Mouse (Mus musculus) T-helper 2 cell (primary cell): ENCODE results near the gene Pex6.

ENCODE experiments used
- in situ Hi-C: fragments of 300-600 bp; cut with MboI, MseI; formaldehyde crosslinking; loops from one replicate; pipeline ENCODE4 v1.15.1; 2025; ENCODE audit warnings: high pct_unique_total_duplicates

Pex6 gene

GRCm38 (mm10) chr17:46699912-46700311 is 11.4 kb upstream of the Pex6 start:
- in situ Hi-C loops = no loop called here

GRCm38 (mm10) chr17:46701489-46701888 is 9.8 kb upstream of the Pex6 start:
- in situ Hi-C loops = no loop called here

GRCm38 (mm10) chr17:46702100-46702499 is 9.2 kb upstream of the Pex6 start:
- in situ Hi-C loops = no loop called here

- in situ Hi-C loops = no loop called here
These were observed 8.8 kb upstream of the Pex6 start for GRCm38 (mm10) chr17:46702506-46702905.

GRCm38 (mm10) chr17:46703971-46704886 is 7.0 kb upstream of the Pex6 start:
- in situ Hi-C loops = no loop called here

- in situ Hi-C loops = no loop called here
These were observed 6.1 kb upstream of the Pex6 start, which contains the start of gene Ppp2r5d for GRCm38 (mm10) chr17:46704887-46705835. Gene Ppp2r5d (minus strand): TSS chr17:46705111.

- in situ Hi-C loops = no loop called here
These were observed 4.7 kb upstream of the Pex6 start for GRCm38 (mm10) chr17:46706375-46707089.

GRCm38 (mm10) chr17:46711612-46712271 is 479 bp downstream of the Pex6 start:
- in situ Hi-C loops = loop anchor here (10.0 kb wide), 1 partner anchor 67 kb away; the partner anchor contains the start of genes Klc4 and Mrpl2

- in situ Hi-C loops = loop anchor here (10.0 kb wide), 1 partner anchor 68 kb away; the partner anchor contains the start of genes Klc4 and Mrpl2
These were observed 1.2 kb downstream of the Pex6 start for GRCm38 (mm10) chr17:46712442-46712841.

- in situ Hi-C loops = loop anchor here (10.0 kb wide), 1 partner anchor 69 kb away; the partner anchor contains the start of genes Klc4 and Mrpl2
These were observed 2.6 kb downstream of the Pex6 start for GRCm38 (mm10) chr17:46713849-46714248.

GRCm38 (mm10) chr17:46714756-46715481 is 3.7 kb downstream of the Pex6 start:
- in situ Hi-C loops = loop anchor here (10.0 kb wide), 1 partner anchor 70 kb away; the partner anchor contains the start of genes Klc4 and Mrpl2

GRCm38 (mm10) chr17:46721077-46721476 is 9.8 kb downstream of the Pex6 start:
- in situ Hi-C loops = no loop called here

GRCm38 (mm10) chr17:46724477-46725084 is 13.3 kb downstream of the Pex6 start:
- in situ Hi-C loops = no loop called here

GRCm38 (mm10) chr17:46725273-46725672 is 14.0 kb downstream of the Pex6 start:
- in situ Hi-C loops = no loop called here

- in situ Hi-C loops = no loop called here
These were observed 14.7 kb downstream of the Pex6 start for GRCm38 (mm10) chr17:46725731-46726645.

- in situ Hi-C loops = no loop called here
These were observed 16.0 kb downstream of the Pex6 start for GRCm38 (mm10) chr17:46727271-46727670.

GRCm38 (mm10) chr17:46728021-46728420 is 16.8 kb downstream of the Pex6 start:
- in situ Hi-C loops = no loop called here

GRCm38 (mm10) chr17:46728496-46728895 is 17.2 kb downstream of the Pex6 start:
- in situ Hi-C loops = no loop called here
